Mouse (Mus musculus) bone marrow, adult 2 months (tissue): ENCODE data around the gene Nubp1.

Experiments used
- CTCF ChIP-seq: fragments of 200-500 bp; IDR thresholded peaks from 2 replicates; pipeline ENCODE4 v1.5.1; 2011; ENCODE audit warnings: low read length, control low read depth; ENCODE audit not compliant: control insufficient read depth, insufficient read depth
- POLR2A ChIP-seq: fragments of 200-500 bp; IDR thresholded peaks from 2 replicates; pipeline ENCODE4 v1.6.1; 2011; ENCODE audit warnings: low read depth, mild to moderate bottlenecking, control low read depth, low read length, borderline replicate concordance; ENCODE audit not compliant: control insufficient read depth

DNA sequence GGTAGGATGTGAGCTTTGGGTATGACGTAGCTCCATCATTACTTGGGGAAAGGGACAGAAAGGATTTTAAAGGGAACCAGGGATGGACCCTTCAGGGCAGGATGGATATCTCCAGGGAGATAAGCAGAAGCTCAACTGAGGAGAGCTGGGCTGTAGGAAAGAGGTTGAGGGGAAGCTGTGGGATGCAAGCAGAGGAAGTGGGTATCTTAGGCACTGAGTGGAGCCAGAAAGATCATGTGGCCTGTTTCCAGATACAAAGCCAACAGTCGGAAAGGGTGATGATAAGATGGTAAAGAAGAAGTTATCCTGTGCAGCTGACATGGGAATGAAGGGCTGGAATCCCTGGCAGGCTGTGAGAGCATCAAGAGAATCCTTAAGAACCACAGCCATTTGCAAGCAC, 49.4 kb downstream of the Nubp1 start:
- no peak for TF ChIP-seq POLR2A
- no peak for TF ChIP-seq CTCF
